Mouse (Mus musculus): ENCODE data around the gene Nacc2. TPM values are rescaled to one million over a fixed set of nuclear protein-coding genes. Genes with fewer than 3 reads are reported as not detected.

The Nacc2 gene
- polyA plus RNA-seq, 1 experiment from 2014 or later = 10.9 TPM

GRCm38 (mm10) chr2:26017326-26017725 is 105.7 kb downstream of the Nacc2 start:
- Histone ChIP-seq H3K27ac (ENCODE audit: low read length) (no peak overlapping the region), H3K9ac (ENCODE audit: low read length) (no peak overlapping the region), H3K4me1 (replicated peaks; ENCODE audit: control insufficient read depth, insufficient read depth, low read length) (peaks cover 10% of the 10 kb centered on the region), H3K4me2 (ENCODE audit: low read depth, low read length) (no peak overlapping the region), H3K9me3 (ENCODE audit: control insufficient read depth, low read length) (no peaks in the 10 kb centered on the region), H3K27me3 (ENCODE audit: control insufficient read depth, insufficient read depth, low read depth, low read length) (no peaks in the 10 kb centered on the region), H3K4me3 (ENCODE audit: low read length) (no peak overlapping the region), H3K36me3 (ENCODE audit: control insufficient read depth, insufficient read depth, low read length) (peaks cover 11% of the 10 kb centered on the region)
- WGBS = 75% methylated on average over 4 of the region's 4 CpGs
- no peak for ATAC-seq (ENCODE audit: low read depth)

GRCm38 (mm10) chr2:26013674-26014073 is 109.3 kb downstream of the Nacc2 start:
- Histone ChIP-seq H3K4me3 (ENCODE audit: low read length) (no peak overlapping the region), H3K4me1 (replicated peaks; ENCODE audit: control insufficient read depth, insufficient read depth, low read length) (no peaks in the 10 kb centered on the region), H3K9me3 (ENCODE audit: control insufficient read depth, low read length) (no peaks in the 10 kb centered on the region), H3K27me3 (ENCODE audit: control insufficient read depth, insufficient read depth, low read depth, low read length) (no peaks in the 10 kb centered on the region), H3K36me3 (ENCODE audit: control insufficient read depth, insufficient read depth, low read length) (peaks cover 25% of the 10 kb centered on the region), H3K4me2 (ENCODE audit: low read depth, low read length) (no peak overlapping the region), H3K27ac (ENCODE audit: low read length) (no peak overlapping the region), H3K9ac (ENCODE audit: low read length) (no peak overlapping the region)
- no peak for ATAC-seq (ENCODE audit: low read depth)
- WGBS = 80% methylated on average over 3 of the region's 3 CpGs

GRCm38 (mm10) chr2:26011420-26011819 is 111.6 kb downstream of the Nacc2 start:
- no peaks in the 10 kb centered on the region for H3K4me1 ChIP-seq (replicated peaks; ENCODE audit: control insufficient read depth, insufficient read depth, low read length)
- H3K27me3 ChIP-seq (ENCODE audit: control insufficient read depth, insufficient read depth, low read depth, low read length) = no peaks in the 10 kb centered on the region
- H3K27ac ChIP-seq (ENCODE audit: low read length) = no peak overlapping the region
- H3K4me2 ChIP-seq (ENCODE audit: low read depth, low read length) = no peak overlapping the region
- H3K9ac ChIP-seq (ENCODE audit: low read length) = no peak overlapping the region
- 76% methylated on average over 1 of the region's 1 CpGs for WGBS
- no peak overlapping the region for H3K4me3 ChIP-seq (ENCODE audit: low read length)
- ATAC-seq (ENCODE audit: low read depth) = no peak
- no peaks in the 10 kb centered on the region for H3K9me3 ChIP-seq (ENCODE audit: control insufficient read depth, low read length)
- peaks cover 35% of the 10 kb centered on the region for H3K36me3 ChIP-seq (ENCODE audit: control insufficient read depth, insufficient read depth, low read length)

Other genes with a start within 250 kb of the Nacc2 start
- 5.6 and 5.8 TPM in 2 replicates for gene Camsap1, start 139.9 kb downstream of the Nacc2 start, polyA plus RNA-seq (2015; fragmentation: Nextera tagmentation; extraction: Ambion mirVana)
- 66.2 and 66.3 TPM in 2 replicates for gene Ubac1, start 101.5 kb downstream of the Nacc2 start, polyA plus RNA-seq (2015; fragmentation: Nextera tagmentation; extraction: Ambion mirVana)
- gene Lhx3, start 85.1 kb upstream of the Nacc2 start, polyA plus RNA-seq (2015; fragmentation: Nextera tagmentation; extraction: Ambion mirVana) = not detected in 2 replicates
- gene Qsox2, start 114.3 kb upstream of the Nacc2 start, polyA plus RNA-seq (2015; fragmentation: Nextera tagmentation; extraction: Ambion mirVana) = 21.0 and 21.2 TPM in 2 replicates
- 0.60 TPM in 2 replicates for gene Ccdc187, start 171.3 kb upstream of the Nacc2 start, polyA plus RNA-seq (2015; fragmentation: Nextera tagmentation; extraction: Ambion mirVana)
- 47.2 and 51.6 TPM in 2 replicates for gene Gpsm1, start 192.3 kb upstream of the Nacc2 start, polyA plus RNA-seq (2015; fragmentation: Nextera tagmentation; extraction: Ambion mirVana)
- 22.8 and 24.7 TPM in 2 replicates for gene Dnlz, start 228.9 kb upstream of the Nacc2 start, polyA plus RNA-seq (2015; fragmentation: Nextera tagmentation; extraction: Ambion mirVana)
- gene Card9, start 237.7 kb upstream of the Nacc2 start, polyA plus RNA-seq (2015; fragmentation: Nextera tagmentation; extraction: Ambion mirVana) = 4.2 and 4.4 TPM in 2 replicates